Mouse (Mus musculus) cortical plate, adult 2 months (tissue): ENCODE measurements around the gene 1810046K07Rik. TPM values are rescaled to one million over a fixed set of nuclear protein-coding genes. Genes with fewer than 3 reads are reported as not detected.

Experiments used
- H3K27ac ChIP-seq: fragments of 200-500 bp; 2 replicates; pipeline ENCODE4 v1.5.1; 2012; ENCODE audit warnings: low read length, control low read depth, inconsistent platforms; ENCODE audit not compliant: insufficient read depth
- H3K4me1 ChIP-seq: fragments of 200-500 bp; 2 replicates; pipeline ENCODE4 v1.6.1; 2011; ENCODE audit warnings: low read length; ENCODE audit not compliant: control insufficient read depth, insufficient read depth
- H3K4me3 ChIP-seq: fragments of 200-500 bp; 2 replicates; pipeline ENCODE4 v1.5.1; 2011; ENCODE audit warnings: mild to moderate bottlenecking, low read length, control low read depth; ENCODE audit not compliant: insufficient read depth
- CTCF ChIP-seq: fragments of 200-500 bp; IDR thresholded peaks from 2 replicates; pipeline ENCODE4 v1.5.1; 2011; ENCODE audit warnings: mild to moderate bottlenecking, control low read depth, low read length; ENCODE audit not compliant: insufficient read depth; ENCODE audit errors: extremely low read depth
- POLR2A ChIP-seq: fragments of 200-500 bp; IDR thresholded peaks from 2 replicates; pipeline ENCODE4 v1.6.1; 2011; ENCODE audit warnings: mild to moderate bottlenecking, low read length, control low read depth; ENCODE audit not compliant: insufficient read depth; ENCODE audit errors: extremely low read depth
- polyA plus RNA-seq: library from polyadenylated mRNA; depleted of rRNA; stranded (reverse); fragments of >200 nt; gene quantifications from 2 replicates; pipeline ENCODE4 v1.2.3, GENCODE M21; 2012; rRNA removed

The 1810046K07Rik gene
- polyA plus RNA-seq = not detected in 2 replicates

GRCm38 (mm10) chr9:51328731-51329130 lies at the start of gene 1810046K07Rik:
1810046K07Rik (minus strand) TSS chr9:51328917.
- H3K4me3 ChIP-seq = no peak within 1 kb of the TSS
- no peak within 1 kb of the TSS for H3K27ac ChIP-seq
- TF ChIP-seq CTCF (no peak), POLR2A (no peak)
- H3K4me1 ChIP-seq = no peaks in the 10 kb centered on the region

- H3K27ac ChIP-seq = no peak overlapping the region
- no peak for TF ChIP-seq POLR2A
- no peaks in the 10 kb centered on the region for H3K4me1 ChIP-seq
- H3K4me3 ChIP-seq = no peak overlapping the region
Measured at GRCm38 (mm10) chr9:51369560-51369959, 40.8 kb upstream of the 1810046K07Rik start.

- no peak for TF ChIP-seq POLR2A
- no peaks in the 10 kb centered on the region for H3K4me1 ChIP-seq
- no peak overlapping the region for H3K4me3 ChIP-seq
- no peak overlapping the region for H3K27ac ChIP-seq
Measured at GRCm38 (mm10) chr9:51367124-51367523, 38.4 kb upstream of the 1810046K07Rik start.

- Histone ChIP-seq H3K27ac (no peak overlapping the region), H3K4me3 (no peak overlapping the region), H3K4me1 (no peaks in the 10 kb centered on the region)
- TF ChIP-seq POLR2A = no peak
- TF ChIP-seq CTCF = no peak
Measured at GRCm38 (mm10) chr9:51364059-51364458, 35.3 kb upstream of the 1810046K07Rik start.

- no peaks in the 10 kb centered on the region for H3K4me1 ChIP-seq
- H3K4me3 ChIP-seq = no peak overlapping the region
- no peak overlapping the region for H3K27ac ChIP-seq
- TF ChIP-seq CTCF (no peak), POLR2A (no peak)
Measured at GRCm38 (mm10) chr9:51353511-51353910, 24.8 kb upstream of the 1810046K07Rik start.

GRCm38 (mm10) chr9:51352896-51353295 lies 24.2 kb upstream of the 1810046K07Rik start:
- no peak overlapping the region for H3K27ac ChIP-seq
- H3K4me3 ChIP-seq = no peak overlapping the region
- no peak for TF ChIP-seq CTCF
- TF ChIP-seq POLR2A = no peak
- H3K4me1 ChIP-seq = no peaks in the 10 kb centered on the region

GRCm38 (mm10) chr9:51349422-51349821 lies 20.7 kb upstream of the 1810046K07Rik start:
- Histone ChIP-seq H3K4me3 (no peak overlapping the region), H3K27ac (no peak overlapping the region), H3K4me1 (no peaks in the 10 kb centered on the region)
- TF ChIP-seq POLR2A (no peak), CTCF (no peak)

GRCm38 (mm10) chr9:51345768-51346167 lies 17.1 kb upstream of the 1810046K07Rik start:
- Histone ChIP-seq H3K4me3 (no peak overlapping the region), H3K4me1 (no peaks in the 10 kb centered on the region), H3K27ac (no peak overlapping the region)
- TF ChIP-seq POLR2A = no peak
- no peak for TF ChIP-seq CTCF

- H3K4me1 ChIP-seq = no peaks in the 10 kb centered on the region
- TF ChIP-seq CTCF = peak; percentile 99
- TF ChIP-seq POLR2A = no peak
- H3K4me3 ChIP-seq = no peak overlapping the region
Measured at GRCm38 (mm10) chr9:51335294-51336010, 6.7 kb upstream of the 1810046K07Rik start.

GRCm38 (mm10) chr9:51331449-51332238 lies 2.9 kb upstream of the 1810046K07Rik start:
- no peaks in the 10 kb centered on the region for H3K4me1 ChIP-seq
- TF ChIP-seq CTCF (no peak), POLR2A (no peak)
- H3K4me3 ChIP-seq = no peak overlapping the region
- no peak overlapping the region for H3K27ac ChIP-seq

More at GRCm38 (mm10) chr9:51335294-51336010, 6.7 kb upstream of the 1810046K07Rik start:
- no peak overlapping the region for H3K27ac ChIP-seq
